Mouse (Mus musculus) embryonic facial prominence, embryonic 14.5 days (tissue): ENCODE data around the gene Galns. TPM values are rescaled to one million over a fixed set of nuclear protein-coding genes. Genes with fewer than 3 reads are reported as not detected.

Experiments used
- ATAC-seq: fragments of 200-750 bp; cut with Nextera tagmentation; 2 replicates; pipeline ENCODE4 v1.8.0; 2017; ENCODE audit warnings: low read depth, moderate number of reproducible peaks, moderate TSS enrichment
- DNase-seq: peaks from one replicate; pipeline ENCODE4 v3.0.0-alpha.2; 2015; ENCODE audit warnings: low spot score
- H3K27ac ChIP-seq: fragments of 300-500 bp; sonication (generic); replicated peaks from 2 replicates; pipeline ENCODE4 v1.5.1; 2014; ENCODE audit warnings: low read depth, mild to moderate bottlenecking, low read length, moderate library complexity
- H3K27me3 ChIP-seq: fragments of 300-500 bp; sonication (generic); replicated peaks from 2 replicates; pipeline ENCODE4 v1.6.1; 2014; ENCODE audit warnings: low read length; ENCODE audit not compliant: control insufficient read depth, insufficient read depth
- H3K36me3 ChIP-seq: fragments of 300-500 bp; sonication (generic); 2 replicates; pipeline ENCODE4 v1.6.1; 2014; ENCODE audit warnings: low read length, mixed read lengths; ENCODE audit not compliant: control insufficient read depth, insufficient read depth
- H3K4me1 ChIP-seq: fragments of 300-500 bp; sonication (generic); 2 replicates; pipeline ENCODE4 v1.6.1; 2014; ENCODE audit warnings: antibody characterized with exemption, low read length; ENCODE audit not compliant: control insufficient read depth, insufficient read depth
- H3K4me2 ChIP-seq: fragments of 300-500 bp; sonication (generic); 2 replicates; pipeline ENCODE4 v1.6.1; 2014; ENCODE audit warnings: low read depth, mild to moderate bottlenecking, low read length, moderate library complexity, mixed read lengths
- H3K4me3 ChIP-seq: fragments of 300-500 bp; sonication (generic); 2 replicates; pipeline ENCODE4 v1.5.1; 2014; ENCODE audit warnings: low read depth, mild to moderate bottlenecking, low read length
- H3K9ac ChIP-seq: fragments of 300-500 bp; sonication (generic); 2 replicates; pipeline ENCODE4 v1.6.1; 2014; ENCODE audit warnings: low read depth, mild to moderate bottlenecking, low read length, moderate library complexity, mixed read lengths
- H3K9me3 ChIP-seq: fragments of 300-500 bp; sonication (generic); 2 replicates; pipeline ENCODE4 v1.6.1; 2016; ENCODE audit warnings: low read length; ENCODE audit not compliant: control insufficient read depth
- WGBS: fragments of 180-500 bp; shearing (Covaris S2); extraction: QIAGEN DNeasy Blood & Tissue Kit; methylation state at CpG from one replicate; pipeline ENCODE4 v1.1.7; 2014; 5-methylcytosine and 5-hydroxymethylcytosine counted together
- polyA plus RNA-seq: library from polyadenylated mRNA; unstranded; fragments of >200 nt; fragmentation: Nextera tagmentation; extraction: Ambion mirVana; gene quantifications from 2 replicates; pipeline ENCODE4 v1.2.1, GENCODE M21; 2014

The Galns gene
- polyA plus RNA-seq, 1 experiment from 2014 or later, result 13.1 TPM

- Histone ChIP-seq H3K9ac (no peak overlapping the region), H3K4me2 (no peak overlapping the region), H3K4me3 (no peak overlapping the region), H3K36me3 (0 out of 2 replicates have a peak, but pooled peaks cover 4% of the 10 kb centered on the region), H3K9me3 (no peaks in the 10 kb centered on the region), H3K27ac (no peak overlapping the region), H3K4me1 (no peaks in the 10 kb centered on the region), H3K27me3 (no peaks in the 10 kb centered on the region)
- DNase-seq (peak; percentile 11), ATAC-seq (no peak)
- WGBS, result 40% methylated on average over 15 of the region's 15 CpGs
Measured at GRCm38 (mm10) chr8:122648192-122648970, 37.1 kb upstream of the Galns start.

GRCm38 (mm10) chr8:122646337-122646736 is 35.1 kb upstream of the Galns start:
- Histone ChIP-seq H3K36me3 (0 out of 2 replicates have a peak, but pooled peaks cover 4% of the 10 kb centered on the region), H3K27me3 (no peaks in the 10 kb centered on the region), H3K4me1 (peaks cover 10% of the 10 kb centered on the region), H3K9me3 (no peaks in the 10 kb centered on the region), H3K4me3 (no peak overlapping the region), H3K4me2 (no peak overlapping the region), H3K9ac (no peak overlapping the region), H3K27ac (no peak overlapping the region)
- ATAC-seq (no peak), DNase-seq (no peak)
- whole genome bisulfite sequencing, result 86% methylated on average over 16 of the region's 16 CpGs

- 66% methylated on average over 5 of the region's 6 CpGs for WGBS
Measured at GRCm38 (mm10) chr8:122644175-122644954, 33.1 kb upstream of the Galns start.

GRCm38 (mm10) chr8:122642071-122642470 is 30.8 kb upstream of the Galns start:
- 46% methylated on average over 9 of the region's 9 CpGs for WGBS
- no peak overlapping the region for H3K27ac ChIP-seq
- ATAC-seq (no peak), DNase-seq (peak; percentile 35)
- no peaks in the 10 kb centered on the region for H3K9me3 ChIP-seq
- no peak overlapping the region for H3K4me3 ChIP-seq
- H3K36me3 ChIP-seq, result no peaks in the 10 kb centered on the region
- no peaks in the 10 kb centered on the region for H3K27me3 ChIP-seq
- peaks cover 33% of the 10 kb centered on the region for H3K4me1 ChIP-seq
- no peak overlapping the region for H3K4me2 ChIP-seq
- H3K9ac ChIP-seq, result no peak overlapping the region

More at GRCm38 (mm10) chr8:122644175-122644954, 33.1 kb upstream of the Galns start:
- Histone ChIP-seq H3K4me2 (no peak overlapping the region), H3K4me3 (no peak overlapping the region), H3K27me3 (no peaks in the 10 kb centered on the region), H3K4me1 (peaks cover 26% of the 10 kb centered on the region), H3K36me3 (0 out of 2 replicates have a peak, but pooled peaks cover 4% of the 10 kb centered on the region), H3K27ac (no peak overlapping the region), H3K9ac (no peak overlapping the region), H3K9me3 (no peaks in the 10 kb centered on the region)
- ATAC-seq (no peak), DNase-seq (no peak)

GRCm38 (mm10) chr8:122641406-122641805 is 30.1 kb upstream of the Galns start:
- DNase-seq (peak; percentile 23), ATAC-seq (no peak)
- Histone ChIP-seq H3K4me1 (peaks cover 33% of the 10 kb centered on the region), H3K4me2 (no peak overlapping the region), H3K9me3 (no peaks in the 10 kb centered on the region), H3K27ac (no peak overlapping the region), H3K27me3 (no peaks in the 10 kb centered on the region), H3K4me3 (no peak overlapping the region), H3K9ac (no peak overlapping the region), H3K36me3 (no peaks in the 10 kb centered on the region)
- 56% methylated on average over 15 of the region's 15 CpGs for WGBS

- ATAC-seq, result no peak
- Histone ChIP-seq H3K9ac (no peak overlapping the region), H3K36me3 (no peaks in the 10 kb centered on the region), H3K4me2 (no peak overlapping the region), H3K4me3 (no peak overlapping the region), H3K9me3 (no peaks in the 10 kb centered on the region), H3K4me1 (peaks cover 33% of the 10 kb centered on the region), H3K27me3 (no peaks in the 10 kb centered on the region), H3K27ac (no peak overlapping the region)
- DNase-seq, result no peak
- 77% methylated on average over 4 of the region's 4 CpGs for WGBS
Measured at GRCm38 (mm10) chr8:122640825-122641224, 29.6 kb upstream of the Galns start.

- no peak overlapping the region for H3K4me2 ChIP-seq
Measured at GRCm38 (mm10) chr8:122639521-122640248, 28.4 kb upstream of the Galns start.

GRCm38 (mm10) chr8:122638601-122639000 is 27.3 kb upstream of the Galns start:
- H3K9me3 ChIP-seq, result no peaks in the 10 kb centered on the region
- H3K4me1 ChIP-seq, result peaks cover 33% of the 10 kb centered on the region
- H3K4me3 ChIP-seq, result no peak overlapping the region
- no peak overlapping the region for H3K9ac ChIP-seq
- H3K4me2 ChIP-seq, result no peak overlapping the region
- H3K36me3 ChIP-seq, result peaks cover 7% of the 10 kb centered on the region; the same call in 1 of the 2 replicates
- 67% methylated on average over 16 of the region's 16 CpGs for WGBS
- DNase-seq, result no peak
- H3K27me3 ChIP-seq, result no peaks in the 10 kb centered on the region
- ATAC-seq, result no peak
- no peak overlapping the region for H3K27ac ChIP-seq

More at GRCm38 (mm10) chr8:122639521-122640248, 28.4 kb upstream of the Galns start:
- Histone ChIP-seq H3K9ac (no peak overlapping the region), H3K36me3 (peaks cover 3% of the 10 kb centered on the region; the same call in 1 of the 2 replicates), H3K27ac (0 out of 2 replicates have a peak overlapping the region, but pooled peaks have one; percentile 39), H3K4me3 (no peak overlapping the region), H3K9me3 (no peaks in the 10 kb centered on the region), H3K27me3 (no peaks in the 10 kb centered on the region), H3K4me1 (peaks cover 33% of the 10 kb centered on the region)
- 18% methylated on average over 16 of the region's 16 CpGs for WGBS
- peak; percentile 83 for DNase-seq
- peak; percentile 73 for ATAC-seq
